ENCODE assay signal across 8 mouse cellular contexts in the genomic region with DNA sequence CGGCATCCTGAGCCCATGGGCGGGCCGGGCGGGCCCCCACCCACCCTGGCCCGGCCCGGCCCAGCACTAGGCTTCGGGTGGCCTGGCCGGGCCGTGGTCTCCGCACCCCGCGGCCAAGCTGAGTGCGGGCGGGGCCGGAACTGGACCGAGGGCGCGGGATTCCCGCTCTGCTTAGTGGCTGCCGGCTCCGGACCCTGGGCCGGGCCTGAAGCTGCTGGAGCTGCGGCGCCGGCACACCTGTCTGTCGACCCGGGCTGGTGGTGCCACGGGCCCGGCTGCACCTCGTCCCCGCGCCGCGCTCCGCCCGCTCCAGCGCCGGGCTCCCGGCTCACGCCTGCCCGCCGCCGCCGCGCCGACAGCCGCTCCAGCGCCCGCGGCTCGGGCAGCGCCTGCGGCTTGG. TPM values are rescaled to one million over a fixed set of nuclear protein-coding genes. Genes with fewer than 3 reads are reported as not detected.
DNase-seq lines count a peak whose midpoint lies in the region; ATAC-seq lines count a peak whose summit lies in the region.

A gene (minus strand): TSS at position 327 of the 400 bp plus-strand sequence.

- peak within 1 kb of the TSS; percentile 90 for H3K27ac ChIP-seq in kidney, embryonic 15.5 days
- H3K27ac ChIP-seq in heart, embryonic 11.5 days (ENCODE audit: low read depth, low read length): peak within 1 kb of the TSS; percentile 98
- H3K27ac ChIP-seq in neural tube, embryonic 15.5 days (replicated peaks): peak within 1 kb of the TSS; percentile 94

- H3K4me3 ChIP-seq in kidney, embryonic 15.5 days (replicated peaks): peak within 1 kb of the TSS; percentile 75
- H3K4me3 ChIP-seq in heart, embryonic 11.5 days (ENCODE audit: low read depth, low read length): peak within 1 kb of the TSS; percentile 82
- peak within 1 kb of the TSS; percentile 83 for H3K4me3 ChIP-seq in neural tube, embryonic 15.5 days (replicated peaks)

- H3K4me1 ChIP-seq in kidney, embryonic 15.5 days: peaks cover 64% of the 10 kb centered on the region
- peaks cover 57% of the 10 kb centered on the region for H3K4me1 ChIP-seq in heart, embryonic 11.5 days (ENCODE audit: control insufficient read depth, insufficient read depth, low read length)
- H3K4me1 ChIP-seq in neural tube, embryonic 15.5 days: peaks cover 60% of the 10 kb centered on the region

- peaks cover 58% of the 10 kb centered on the region for H3K27me3 ChIP-seq in kidney, embryonic 15.5 days
- H3K27me3 ChIP-seq in heart, embryonic 11.5 days (ENCODE audit: control insufficient read depth, insufficient read depth, low read length): peaks cover 7% of the 10 kb centered on the region
- no peaks in the 10 kb centered on the region for H3K27me3 ChIP-seq in neural tube, embryonic 15.5 days (replicated peaks)

- no peak for DNase-seq in kidney, adult 11 months
- no peak for DNase-seq in adrenal gland, postnatal 10 days
- no peak for DNase-seq in left cerebral cortex, postnatal 10 days (ENCODE audit: extremely low spot score in 1 of 2, low spot score in 2 of 2)
- DNase-seq in kidney, postnatal 4 days: no peak
- DNase-seq in thymus, postnatal 0 days (ENCODE audit: low spot score): no peak

- H3K36me3 ChIP-seq in kidney, embryonic 15.5 days: no peaks in the 10 kb centered on the region
- no peaks in the 10 kb centered on the region for H3K36me3 ChIP-seq in heart, embryonic 11.5 days (ENCODE audit: control insufficient read depth, insufficient read depth, low read length)
- H3K36me3 ChIP-seq in neural tube, embryonic 15.5 days: no peaks in the 10 kb centered on the region

- no peaks in the 10 kb centered on the region for H3K9me3 ChIP-seq in kidney, embryonic 15.5 days (replicated peaks)
- no peaks in the 10 kb centered on the region for H3K9me3 ChIP-seq in heart, embryonic 11.5 days (replicated peaks; ENCODE audit: control insufficient read depth, low read length)
- H3K9me3 ChIP-seq in neural tube, embryonic 15.5 days (replicated peaks): no peaks in the 10 kb centered on the region

- intact Hi-C loops in left cerebral cortex, postnatal 10 days (cut with DNase I): no loop called here

- H3K9ac ChIP-seq in kidney, embryonic 15.5 days: peak within 1 kb of the TSS; percentile 68
- peak within 1 kb of the TSS; percentile 94 for H3K9ac ChIP-seq in heart, embryonic 11.5 days (ENCODE audit: low read depth, low read length)
- H3K9ac ChIP-seq in neural tube, embryonic 15.5 days (replicated peaks): peak within 1 kb of the TSS; percentile 86

- WGBS in kidney, embryonic 15.5 days: 0% methylated on average over 12 of the region's 53 CpGs
- WGBS in heart, embryonic 11.5 days (ENCODE audit: insufficient replicate concordance): under 1% methylated on average over 34 of the region's 53 CpGs
- 0% methylated on average over 37 of the region's 53 CpGs for WGBS in neural tube, embryonic 15.5 days

- ATAC-seq in kidney, embryonic 15.5 days (replicated peaks; ENCODE audit: low FRiP score): peak; percentile 35
- 0 out of 2 replicates have a peak, but pooled peaks have one; percentile 5 for ATAC-seq in heart, embryonic 11.5 days (replicated peaks; ENCODE audit: insufficient number of reproducible peaks, low FRiP score, low TSS enrichment)
- peak; percentile 37 for ATAC-seq in neural tube, embryonic 15.5 days (ENCODE audit: low FRiP score)

- H3K4me2 ChIP-seq in kidney, embryonic 15.5 days: peak within 1 kb of the TSS; percentile 96
- peak within 1 kb of the TSS; percentile 92 for H3K4me2 ChIP-seq in heart, embryonic 11.5 days
- peak within 1 kb of the TSS; percentile 95 for H3K4me2 ChIP-seq in neural tube, embryonic 15.5 days

RNA-seq across cellular contexts. Expression of the gene that starts here (rescaled TPM):
- 7.1 and 7.2 TPM in 2 replicates for polyA plus RNA-seq in kidney, embryonic 15.5 days (2015; fragmentation: Nextera tagmentation; extraction: Ambion mirVana)
- 10 to 100 TPM; 12.8 to 23.1 TPM for total RNA-seq in adrenal gland, postnatal 10 days (2021)
- polyA plus RNA-seq in heart, embryonic 11.5 days (2014; fragmentation: Nextera tagmentation; extraction: Ambion mirVana): 19.4 and 20.8 TPM in 2 replicates
- 10 to 100 TPM; 17.0 to 19.3 TPM for total RNA-seq in left cerebral cortex, postnatal 10 days (2021)
- 12.7 and 18.2 TPM in 2 replicates for polyA plus RNA-seq in neural tube, embryonic 15.5 days (2015; fragmentation: Nextera tagmentation; extraction: Ambion mirVana)
- 5.3 and 7.2 TPM in 2 replicates for polyA plus RNA-seq in thymus, postnatal 0 days (2015; fragmentation: Nextera tagmentation; extraction: Ambion mirVana)
